Mouse (Mus musculus): ENCODE data around the gene Musk. TPM values are rescaled to one million over a fixed set of nuclear protein-coding genes. Genes with fewer than 3 reads are reported as not detected.

Gene Musk
- total RNA-seq, 4 experiments from 2014 or later = 26.9 to 58.0 (median 40.6) TPM

DNA sequence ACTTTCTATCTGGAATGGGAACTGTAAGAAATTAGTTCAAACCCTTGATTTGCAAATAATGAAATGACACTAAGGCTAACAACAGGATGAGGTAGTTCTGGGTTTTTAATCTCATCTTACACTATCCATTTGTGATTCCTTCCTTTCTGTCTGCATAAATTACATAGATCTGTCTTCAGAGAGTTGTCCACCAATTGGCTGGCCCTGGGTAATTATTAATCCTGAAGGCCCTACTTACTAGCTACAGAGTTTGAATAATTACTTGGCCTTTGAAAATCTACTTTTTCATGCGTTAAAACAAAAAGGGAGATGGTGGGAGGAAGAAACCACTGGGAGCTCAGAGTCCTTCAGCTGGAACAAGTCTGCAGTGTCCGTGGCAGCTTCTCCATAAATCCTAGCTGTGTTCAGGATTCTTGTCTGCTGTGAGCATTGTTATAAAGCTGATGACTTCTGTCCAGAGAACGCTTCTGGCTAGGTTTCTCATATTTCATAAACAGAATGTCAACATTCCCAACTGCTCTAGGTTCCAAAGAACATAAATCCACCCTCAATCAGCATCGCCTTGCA lies 29.3 kb downstream of the Musk start:
- DNase-seq (ENCODE audit: low spot score in 2 of 2) = no peak

DNA sequence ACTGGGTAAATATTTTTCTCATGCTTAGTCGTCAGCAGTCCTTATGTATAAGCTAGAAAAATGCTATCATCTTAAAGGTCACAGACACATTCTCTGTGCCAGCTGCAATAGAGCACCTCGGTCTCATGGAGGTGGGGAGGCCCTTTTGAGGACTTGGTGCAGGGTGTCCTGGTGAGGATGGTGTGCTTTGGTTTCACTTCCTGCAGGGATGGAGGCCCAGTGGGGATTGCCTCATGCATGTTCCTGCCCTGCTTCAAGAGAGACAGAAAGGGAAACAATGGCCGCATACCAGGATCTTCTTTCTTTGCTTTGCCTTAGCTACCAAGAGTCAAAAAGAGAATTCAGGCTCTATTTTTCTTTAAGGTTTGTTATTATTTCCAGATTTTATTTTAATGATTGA lies 31.8 kb downstream of the Musk start:
- DNase-seq (ENCODE audit: low spot score in 2 of 2) = no peak

DNA sequence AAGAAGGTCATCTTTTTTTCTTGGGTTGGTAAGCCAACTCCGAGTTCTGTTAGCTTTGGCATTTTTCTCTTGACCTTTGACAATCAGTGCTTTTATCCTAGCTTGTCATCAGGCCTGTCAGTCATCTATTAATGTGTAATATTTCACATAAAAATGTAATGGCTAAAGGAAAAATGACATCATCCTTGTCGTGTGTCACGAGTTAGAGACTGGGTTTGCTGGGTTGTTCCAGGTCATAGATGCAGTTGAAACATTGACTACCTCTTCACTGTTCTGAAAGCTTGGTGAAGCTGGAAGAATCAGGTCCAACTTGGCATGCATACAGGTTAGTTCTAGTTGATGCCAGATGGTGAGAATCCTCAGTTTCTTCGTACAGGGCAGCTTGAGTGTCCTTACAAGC lies 34.5 kb downstream of the Musk start:
- DNase-seq (ENCODE audit: low spot score in 2 of 2) = no peak

DNA sequence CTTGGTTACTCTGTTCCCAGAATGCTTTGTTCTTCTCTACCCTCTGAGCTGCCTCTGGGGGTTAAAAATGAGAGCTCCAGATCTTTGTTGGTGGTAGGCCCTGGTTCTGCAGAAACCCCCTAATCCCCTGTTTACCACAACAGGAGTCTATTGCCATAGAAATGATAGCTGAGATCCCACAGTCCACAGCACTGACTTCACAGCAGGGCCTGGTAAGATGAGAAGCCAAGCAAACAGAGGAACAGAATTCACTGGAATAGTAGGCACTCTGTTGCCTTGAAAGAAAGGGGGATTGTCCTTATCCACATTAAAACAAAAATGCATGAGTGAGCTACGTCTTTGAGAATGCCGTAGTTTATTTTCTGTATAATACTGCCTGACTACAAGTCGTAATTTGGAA lies 41.0 kb downstream of the Musk start:
- no peak for DNase-seq (ENCODE audit: low spot score in 2 of 2)

DNA sequence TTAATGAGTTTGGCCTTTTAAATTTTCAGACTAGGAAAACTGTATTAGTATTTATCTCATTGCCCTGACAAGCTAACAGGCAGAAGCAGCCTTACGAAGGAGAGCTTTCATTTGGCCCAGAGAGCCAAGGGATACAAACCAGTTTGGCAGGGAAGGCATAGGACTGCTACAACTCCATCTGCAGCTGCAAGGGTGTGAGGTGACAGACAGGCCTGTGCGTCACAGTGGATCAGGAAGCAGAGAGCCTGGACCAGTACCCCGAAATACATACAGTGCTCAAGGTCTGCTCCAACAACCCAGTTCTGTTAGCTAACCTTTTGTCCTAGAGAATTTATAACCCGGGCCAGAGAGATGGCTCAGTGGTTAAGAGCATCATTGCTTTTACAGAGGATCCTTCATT lies 42.5 kb downstream of the Musk start:
- no peak for DNase-seq (ENCODE audit: low spot score in 2 of 2)

DNA sequence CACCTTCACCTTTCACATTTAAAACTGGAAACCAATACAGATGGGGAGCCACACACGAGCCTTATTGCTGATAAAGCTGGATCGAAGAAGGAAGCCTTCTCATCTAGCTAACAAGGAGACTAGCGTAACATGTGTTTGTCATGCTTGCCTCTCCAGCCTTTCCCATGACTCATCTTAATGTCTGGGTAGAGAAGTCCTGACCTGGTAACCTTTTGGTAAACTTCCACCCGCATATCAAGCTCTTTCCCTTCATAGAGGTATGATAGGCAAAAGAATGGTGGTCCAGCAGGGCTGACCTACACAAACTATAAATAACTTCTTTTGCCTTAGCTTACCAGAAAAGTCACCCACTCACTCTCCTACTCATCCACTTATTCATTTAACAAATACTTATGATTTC lies 44.3 kb downstream of the Musk start:
- no peak for DNase-seq (ENCODE audit: low spot score in 2 of 2)

DNA sequence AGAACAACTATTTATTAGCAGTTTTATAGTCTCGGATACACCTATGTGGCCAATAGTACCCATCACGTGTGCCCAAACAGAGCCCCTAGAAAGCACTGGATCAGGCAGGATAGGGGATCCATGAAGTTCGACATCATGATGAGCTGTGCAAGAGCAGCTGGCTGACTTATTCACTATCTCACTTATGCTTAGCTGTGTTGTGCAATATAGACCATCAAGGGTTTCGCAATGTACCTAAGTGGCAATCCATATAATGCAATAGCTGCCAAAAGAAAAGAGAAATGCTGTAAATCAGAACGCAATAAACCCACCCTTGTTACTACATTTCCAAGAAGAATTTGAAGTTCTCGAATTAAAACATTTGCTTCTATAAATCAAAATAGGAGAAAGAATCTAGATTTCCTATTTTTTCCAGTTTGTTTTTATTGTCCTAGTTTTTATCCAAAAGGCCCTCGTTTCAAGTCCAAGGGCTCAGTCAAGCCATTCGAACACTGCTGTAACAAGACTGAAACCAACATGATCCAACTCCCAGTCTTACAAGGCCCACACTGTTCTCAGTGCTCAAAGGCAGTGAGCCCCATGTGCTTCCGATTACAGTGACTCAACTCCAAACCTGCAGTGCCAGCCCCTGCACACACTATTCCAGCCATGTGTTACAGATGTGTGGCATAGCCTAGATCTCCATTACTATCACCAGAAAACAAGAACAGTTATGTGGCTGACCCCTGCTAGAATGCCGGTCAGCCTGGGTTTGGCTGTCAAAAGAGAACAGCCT lies 45.3 kb downstream of the Musk start:
- no peak for DNase-seq (ENCODE audit: low spot score in 2 of 2)

DNA sequence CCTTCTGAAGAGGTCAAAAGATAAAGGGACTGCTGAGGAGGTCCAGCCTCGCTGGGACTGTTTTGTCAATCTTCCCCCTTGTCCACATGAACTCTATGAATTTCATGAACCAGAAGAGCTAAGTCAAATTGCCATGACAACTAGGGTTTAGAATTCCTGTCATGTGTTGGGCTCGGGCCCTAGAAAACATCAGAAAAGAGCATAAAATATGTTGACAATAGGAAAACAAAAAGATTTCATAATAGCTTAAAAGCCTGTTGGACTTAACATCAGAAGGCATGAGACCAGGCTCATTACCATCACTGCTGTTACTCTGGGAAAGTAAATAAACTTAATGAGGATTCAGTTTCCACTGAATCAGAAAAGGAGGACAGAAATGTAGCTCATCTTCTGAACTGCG lies 46.6 kb downstream of the Musk start:
- no peak for DNase-seq (ENCODE audit: low spot score in 2 of 2)

DNA sequence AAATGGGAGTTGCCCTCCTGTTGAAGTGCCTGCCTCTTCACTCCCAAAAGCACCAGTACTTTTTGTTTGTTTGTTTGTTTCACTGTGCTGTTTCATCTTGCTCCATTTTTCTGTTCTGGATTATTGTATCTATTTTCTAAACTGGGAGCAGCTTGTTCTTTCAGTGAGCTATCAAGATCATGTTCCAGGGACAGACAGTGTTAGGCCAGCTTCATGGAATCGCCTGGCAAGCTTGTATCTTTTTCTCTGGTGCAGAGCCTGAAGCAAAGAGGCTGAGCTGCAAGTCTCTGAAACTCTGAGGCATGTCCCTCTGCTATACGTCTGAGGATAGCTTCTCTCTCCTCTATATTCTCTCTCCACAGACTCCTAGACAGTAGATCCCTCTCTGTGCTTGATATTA lies 50.5 kb downstream of the Musk start:
- no peak for DNase-seq (ENCODE audit: low spot score in 2 of 2)

DNA sequence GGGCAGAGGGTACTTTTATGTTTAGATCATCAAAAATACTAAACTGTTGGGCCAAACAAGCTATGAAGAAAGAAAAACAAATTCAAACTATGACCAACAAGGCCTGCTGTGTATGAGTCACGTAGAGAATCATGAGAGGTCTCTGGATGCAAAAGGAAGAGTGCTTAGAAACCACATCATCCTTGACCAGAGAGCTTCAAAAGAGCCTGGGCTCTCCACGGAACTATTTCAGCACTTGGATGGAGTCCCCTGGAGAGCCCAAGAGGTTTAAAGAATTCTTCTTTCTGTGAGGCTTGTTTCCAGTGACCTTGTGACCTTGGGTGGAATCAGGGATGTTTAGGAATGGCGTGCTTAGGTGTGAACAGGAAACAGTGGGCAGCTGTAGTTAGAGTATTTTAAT lies 53.5 kb downstream of the Musk start:
- DNase-seq (ENCODE audit: low spot score in 2 of 2) = no peak

DNA sequence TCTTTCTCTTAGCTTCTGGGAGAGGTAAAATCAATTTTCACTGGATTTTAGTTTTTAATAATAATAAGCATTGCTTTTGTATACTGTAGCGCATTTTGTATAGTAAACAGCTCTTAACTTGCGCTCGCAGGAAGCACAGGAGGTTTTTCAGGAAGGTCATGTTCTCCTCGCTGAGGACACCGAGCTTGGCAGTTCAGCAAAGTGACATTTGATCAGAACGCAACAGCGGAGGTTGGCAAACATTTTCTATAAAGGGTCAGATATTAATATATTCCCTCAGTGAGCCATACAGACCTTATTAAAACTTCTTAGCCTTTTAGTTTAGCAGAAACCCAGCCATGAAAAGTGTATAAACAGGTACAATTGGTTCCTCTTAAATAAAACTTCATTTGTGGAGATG lies 64.4 kb downstream of the Musk start:
- DNase-seq (ENCODE audit: low spot score in 2 of 2) = no peak

DNA sequence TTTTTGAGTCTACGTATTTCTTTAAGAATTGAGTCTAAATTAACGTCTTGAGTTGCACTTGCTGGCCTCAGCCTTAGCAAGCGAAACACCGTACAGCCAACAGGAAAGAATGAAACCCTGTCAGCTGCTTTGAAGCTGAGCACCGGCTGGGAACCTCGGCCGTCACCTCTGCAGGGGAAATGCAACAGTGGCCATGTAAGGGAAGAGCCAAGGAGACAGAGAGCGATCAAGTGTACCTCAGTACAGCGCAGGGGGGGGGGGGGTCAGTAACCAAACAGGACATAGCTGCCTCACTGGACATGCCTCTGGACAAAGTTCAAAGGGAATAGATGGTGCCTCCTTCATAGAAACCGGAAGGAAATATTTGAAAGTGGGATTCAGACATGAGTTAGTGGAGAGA lies 65.4 kb downstream of the Musk start:
- DNase-seq (ENCODE audit: low spot score in 2 of 2) = peak in 1 of 2 experiments; percentile 41

DNA sequence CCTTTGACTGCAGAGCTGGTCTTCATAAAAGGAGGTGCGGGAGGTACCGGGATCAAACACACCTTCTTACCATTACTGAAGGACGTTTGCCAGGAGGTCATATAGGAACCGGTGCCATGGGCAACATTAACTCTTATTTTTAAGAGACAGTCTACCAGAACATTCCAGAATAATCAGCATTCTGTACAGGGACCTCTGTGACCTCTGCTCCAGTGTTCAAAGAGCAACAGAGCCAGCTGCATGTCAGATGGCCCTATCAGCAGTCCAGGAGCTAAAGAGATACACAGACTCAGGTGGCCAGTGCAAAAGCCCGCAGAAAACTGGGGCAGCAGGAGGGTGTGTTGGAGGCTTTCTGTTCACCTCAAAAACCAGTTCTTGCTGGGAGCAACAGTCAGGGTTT lies 65.8 kb downstream of the Musk start:
- DNase-seq (ENCODE audit: low spot score in 2 of 2) = no peak

DNA sequence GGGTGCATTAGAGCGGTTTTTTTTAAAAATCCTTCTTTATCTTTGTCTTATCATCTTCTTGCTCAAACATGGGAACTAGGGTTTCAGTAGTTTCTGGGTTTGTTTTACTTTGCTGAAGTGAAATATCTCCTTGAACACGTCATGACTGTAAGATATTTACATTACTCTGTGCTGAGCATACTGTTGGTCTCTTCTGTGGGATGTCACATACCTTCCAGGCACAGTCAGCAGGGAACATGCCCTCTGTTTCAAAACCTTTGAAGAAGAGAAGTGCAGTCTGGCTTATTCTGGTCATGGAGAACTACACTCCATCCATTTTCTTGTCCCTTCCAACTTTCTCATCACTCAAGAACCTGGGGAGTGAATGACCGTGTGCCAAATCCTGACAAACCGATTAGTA lies 73.2 kb downstream of the Musk start:
- no peak for DNase-seq (ENCODE audit: low spot score in 2 of 2)

DNA sequence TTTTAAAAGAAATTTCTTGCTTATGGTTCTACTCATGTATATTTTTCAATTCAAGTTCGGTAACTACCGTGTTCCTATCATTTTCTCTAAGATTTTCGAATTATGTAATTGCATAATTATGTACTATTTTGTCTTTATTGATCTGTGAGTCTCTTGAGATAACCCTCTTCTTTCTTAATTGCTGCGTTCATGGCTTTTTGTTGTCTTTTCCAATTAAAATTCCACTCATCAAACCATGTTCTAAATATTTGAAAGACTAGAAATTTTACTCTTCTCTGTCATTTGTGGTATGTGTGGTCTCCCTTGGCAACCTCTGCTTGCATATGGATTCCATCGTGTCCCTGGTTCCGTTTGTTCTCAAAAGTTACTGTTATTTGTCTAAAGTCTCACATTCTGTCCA lies 79.6 kb downstream of the Musk start:
- DNase-seq (ENCODE audit: low spot score in 2 of 2) = no peak

DNA sequence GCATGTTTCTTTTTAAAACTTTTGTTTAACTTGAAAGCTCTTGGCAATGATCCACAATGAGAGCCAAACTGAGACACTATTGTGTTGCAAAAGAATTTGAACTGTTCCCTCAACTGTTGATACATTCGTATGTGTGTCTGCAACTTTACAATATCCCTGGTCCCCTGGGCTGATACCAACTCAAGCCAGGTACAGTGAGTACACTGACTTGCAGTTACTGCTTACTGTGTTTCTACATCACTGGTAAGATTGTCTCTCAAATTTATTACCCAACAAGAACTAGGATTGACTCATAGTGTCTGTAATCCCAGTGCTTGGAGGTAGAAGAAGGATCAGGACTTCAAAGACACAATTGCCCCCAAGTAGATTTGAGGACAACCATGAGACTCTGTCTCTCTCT lies 85.3 kb downstream of the Musk start:
- DNase-seq (ENCODE audit: low spot score in 2 of 2) = no peak

DNA sequence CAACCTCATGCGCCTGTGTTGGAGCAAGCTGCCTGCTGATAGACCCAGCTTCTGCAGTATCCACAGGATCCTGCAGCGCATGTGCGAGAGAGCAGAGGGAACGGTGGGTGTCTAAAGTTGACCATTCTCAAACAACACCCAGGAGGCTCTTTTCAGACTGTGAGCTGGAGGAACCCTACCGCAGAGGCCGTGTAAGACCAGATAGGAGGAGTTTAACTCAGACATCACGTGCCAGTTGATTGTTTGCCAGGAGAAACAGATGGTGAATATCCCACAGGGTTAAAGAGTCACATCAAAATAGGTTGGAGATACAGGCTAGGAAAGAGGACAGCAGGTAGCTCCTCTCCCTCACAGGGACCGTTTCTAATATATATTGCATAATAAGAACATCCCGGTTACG lies 87.8 kb downstream of the Musk start:
- DNase-seq (ENCODE audit: low spot score in 2 of 2) = no peak

DNA sequence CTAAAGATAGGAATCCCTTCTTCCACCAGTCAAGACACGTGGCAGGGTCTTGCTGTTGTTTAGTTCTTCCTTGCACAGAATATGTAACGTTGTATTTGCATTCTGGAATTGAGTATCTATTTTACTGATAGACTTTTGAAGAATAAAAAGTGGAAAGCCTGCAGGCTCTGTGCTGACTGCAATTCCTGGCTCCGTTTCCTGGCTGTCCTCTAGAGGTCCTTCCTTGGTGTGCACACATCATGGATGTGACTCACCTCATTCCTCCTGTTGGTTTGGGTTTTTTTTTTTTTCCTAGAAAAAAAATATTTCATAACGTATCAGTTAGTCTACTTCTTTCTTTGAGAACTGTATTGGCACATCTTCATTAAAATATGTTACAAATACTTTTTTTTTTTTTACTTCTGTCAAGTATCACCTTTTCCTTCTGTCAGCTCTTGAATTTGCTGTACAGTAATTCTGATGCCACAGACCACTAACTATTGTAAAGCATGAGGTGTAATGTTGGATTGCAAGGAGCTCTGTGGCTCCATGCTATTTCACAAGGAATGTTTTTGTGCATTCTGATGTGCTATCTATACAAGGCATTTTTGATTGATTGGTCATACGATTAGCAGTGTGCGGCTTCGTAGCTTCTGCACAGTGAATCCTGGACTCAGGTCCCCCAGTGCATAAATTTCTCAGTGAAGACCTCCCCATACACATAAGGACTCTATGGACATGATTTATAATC lies 88.5 kb downstream of the Musk start:
- peak in 1 of 2 experiments; percentile 21 for DNase-seq (ENCODE audit: low spot score in 2 of 2)

DNA sequence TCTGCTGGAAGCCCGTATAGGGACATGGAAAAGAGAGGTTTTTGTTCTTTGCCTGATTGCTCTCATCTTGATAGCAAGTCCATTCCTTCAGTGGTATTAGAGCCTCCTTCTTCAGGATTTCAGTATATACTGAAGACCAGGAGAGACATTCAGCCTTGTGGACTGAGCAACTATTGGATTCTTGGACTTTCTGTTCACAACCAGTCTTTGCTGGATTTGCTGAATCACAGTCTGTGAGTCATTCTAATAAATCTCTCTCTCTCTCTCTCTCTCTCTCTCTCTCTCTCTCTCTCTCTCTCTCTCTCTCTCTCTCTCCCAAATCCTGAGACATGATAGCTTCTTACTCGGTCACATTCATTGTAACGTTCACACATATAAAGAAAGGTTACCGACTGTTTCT lies 93.4 kb downstream of the Musk start:
- DNase-seq (ENCODE audit: low spot score in 2 of 2) = no peak

DNA sequence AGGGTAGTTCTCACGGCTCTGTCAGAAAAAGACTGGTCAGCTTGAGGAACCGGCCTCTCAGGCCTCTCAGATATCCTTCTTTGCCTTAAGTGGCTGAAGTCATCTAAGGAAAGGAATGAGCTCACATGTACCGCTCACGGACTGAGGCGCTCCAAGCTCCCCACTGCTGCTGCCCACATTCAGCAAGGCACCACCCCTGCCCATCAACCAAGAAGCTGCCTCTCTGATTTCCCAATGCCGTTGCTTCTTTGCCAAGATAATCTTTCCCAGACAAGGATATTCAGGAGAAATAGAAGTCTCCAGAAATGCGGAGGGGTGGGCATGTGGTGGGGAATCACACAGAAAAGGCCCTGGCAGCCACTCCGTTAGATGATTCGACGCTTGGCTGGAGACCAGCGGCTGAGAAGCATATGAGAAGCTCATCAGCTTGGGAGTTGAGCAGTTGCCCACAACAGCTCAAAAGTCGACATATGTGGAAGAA lies 115.1 kb downstream of the Musk start:
- DNase-seq (ENCODE audit: low spot score in 2 of 2) = peak; percentile 27 to 39

DNA sequence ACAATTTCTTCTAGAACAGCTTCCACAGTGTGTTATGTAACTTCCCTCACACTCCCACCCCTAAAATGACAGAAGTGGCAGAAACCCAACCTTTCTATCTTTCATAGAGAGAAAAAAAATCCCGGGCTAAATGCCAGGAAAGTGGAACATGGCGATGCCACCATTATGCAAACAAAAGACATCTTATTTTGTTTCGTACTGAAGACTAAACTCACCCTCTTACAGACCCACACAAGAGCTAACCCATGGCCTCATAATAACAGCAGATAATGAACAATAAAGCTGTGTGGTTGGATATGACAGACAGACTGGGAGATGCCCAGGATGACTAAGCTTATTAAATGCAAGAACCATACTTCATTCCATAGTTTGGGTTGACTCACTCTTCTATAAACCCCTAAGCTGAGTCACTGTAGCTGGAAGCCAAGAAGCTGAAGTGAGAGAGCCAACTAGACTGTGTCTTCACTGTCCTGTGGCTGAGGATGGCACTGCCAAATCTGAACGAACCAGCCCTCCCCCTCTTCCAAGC lies 116.3 kb downstream of the Musk start:
- DNase-seq (ENCODE audit: low spot score in 2 of 2) = no peak

All from gastrocnemius, adult 8-10 months (tissue).